Mouse (Mus musculus) testis, adult 2 months (tissue): Measurements from ENCODE around the gene Urb1. TPM values are rescaled to one million over a fixed set of nuclear protein-coding genes. Genes with fewer than 3 reads are reported as not detected.

Experiments
- H3K27ac ChIP-seq: fragments of 200-500 bp; 2 replicates; pipeline ENCODE4 v1.5.1; 2012; ENCODE audit warnings: low read depth, low read length; ENCODE audit not compliant: control insufficient read depth, insufficient read depth
- H3K27me3 ChIP-seq: fragments of 200-500 bp; 2 replicates; pipeline ENCODE4 v1.6.1; 2012; ENCODE audit warnings: mild to moderate bottlenecking, low read length, moderate library complexity; ENCODE audit not compliant: control insufficient read depth, insufficient read depth
- H3K36me3 ChIP-seq: fragments of 200-500 bp; 2 replicates; pipeline ENCODE4 v1.6.1; 2012; ENCODE audit warnings: mild to moderate bottlenecking, low read length; ENCODE audit not compliant: control insufficient read depth, insufficient read depth
- H3K4me1 ChIP-seq: fragments of 200-500 bp; 2 replicates; pipeline ENCODE4 v1.6.1; 2012; ENCODE audit warnings: low read length; ENCODE audit not compliant: control insufficient read depth, insufficient read depth
- H3K4me3 ChIP-seq: fragments of 200-500 bp; 2 replicates; pipeline ENCODE4 v1.5.1; 2012; ENCODE audit warnings: low read depth, mild to moderate bottlenecking, low read length, moderate library complexity, mixed read lengths; ENCODE audit not compliant: control insufficient read depth
- CTCF ChIP-seq: fragments of 200-500 bp; IDR thresholded peaks from 2 replicates; pipeline ENCODE4 v1.5.1; 2012; ENCODE audit warnings: low read depth, mild to moderate bottlenecking, inconsistent platforms, low read length, moderate library complexity; ENCODE audit not compliant: control insufficient read depth, insufficient read depth, insufficient replicate concordance
- POLR2A ChIP-seq: fragments of 200-500 bp; IDR thresholded peaks from 2 replicates; pipeline ENCODE4 v1.6.1; 2012; ENCODE audit warnings: low read depth, mild to moderate bottlenecking, inconsistent platforms, low read length, moderate library complexity; ENCODE audit not compliant: control insufficient read depth
- polyA plus RNA-seq: library from polyadenylated mRNA; depleted of rRNA; stranded (reverse); fragments of >200 nt; gene quantifications from 2 replicates; pipeline ENCODE4 v1.2.3, GENCODE M21; 2012

Urb1 gene
- polyA plus RNA-seq, 1 experiment = 21.1 TPM

DNA sequence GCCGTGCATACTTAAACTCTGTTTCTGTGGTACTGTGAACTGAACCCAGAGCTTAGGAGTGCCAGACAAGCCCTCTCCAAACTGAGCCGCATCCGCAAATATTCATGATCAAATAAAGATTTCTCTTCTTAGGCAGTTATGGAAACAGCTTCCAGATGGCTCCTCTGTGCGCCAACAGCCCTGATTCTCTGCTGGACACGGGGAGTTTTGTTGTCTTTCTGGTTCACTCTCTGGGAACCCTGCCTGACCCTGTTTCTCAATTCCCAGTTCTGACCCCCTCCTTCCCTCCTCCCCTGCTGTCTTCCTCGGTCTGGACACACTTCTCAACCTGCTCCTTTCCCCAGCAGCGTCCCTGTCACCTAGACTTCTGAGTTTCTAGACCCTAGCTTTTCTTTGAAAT, 12.8 kb upstream of the Urb1 start:
- H3K36me3 ChIP-seq = no peaks in the 10 kb centered on the region
- no peaks in the 10 kb centered on the region for H3K27me3 ChIP-seq
- H3K4me3 ChIP-seq = no peak overlapping the region
- no peak for TF ChIP-seq CTCF
- TF ChIP-seq POLR2A = no peak
- no peak overlapping the region for H3K27ac ChIP-seq
- peaks cover 2% of the 10 kb centered on the region; the same call in 1 of the 2 replicates for H3K4me1 ChIP-seq

DNA sequence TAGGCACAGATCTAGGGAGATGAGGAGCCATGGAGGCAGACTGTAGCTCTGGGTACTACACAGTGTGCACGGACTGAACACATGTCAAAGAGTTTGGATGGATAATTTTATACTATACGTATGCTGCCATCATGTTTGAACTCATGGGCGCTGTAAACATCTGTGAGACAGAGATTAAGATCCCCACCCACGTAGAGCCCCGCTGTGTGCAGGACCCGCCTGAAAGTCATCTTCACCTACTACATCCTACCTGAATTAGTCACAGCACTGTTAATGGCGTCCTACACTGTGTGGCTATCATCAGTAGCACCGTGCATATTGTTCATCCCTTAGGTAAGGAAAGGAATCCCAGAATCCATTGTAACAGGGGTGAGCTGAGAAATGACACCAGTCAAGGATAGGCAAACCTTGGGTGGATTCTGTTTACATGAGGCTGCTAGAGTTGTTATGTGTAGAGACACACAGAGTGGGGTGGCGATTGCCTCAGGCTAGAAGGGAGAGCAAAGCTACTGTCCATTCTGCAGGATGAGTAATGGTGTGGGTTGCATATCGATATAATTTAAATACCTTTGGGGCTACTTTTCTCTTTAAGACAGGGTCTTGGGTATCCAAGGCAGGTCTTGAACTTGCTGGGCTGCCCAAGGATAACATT, 12.2 kb upstream of the Urb1 start:
- Histone ChIP-seq H3K36me3 (no peaks in the 10 kb centered on the region), H3K4me3 (no peak overlapping the region), H3K4me1 (peaks cover 2% of the 10 kb centered on the region; the same call in 1 of the 2 replicates), H3K27me3 (no peaks in the 10 kb centered on the region), H3K27ac (no peak overlapping the region)
- TF ChIP-seq POLR2A = no peak
- TF ChIP-seq CTCF = no peak

DNA sequence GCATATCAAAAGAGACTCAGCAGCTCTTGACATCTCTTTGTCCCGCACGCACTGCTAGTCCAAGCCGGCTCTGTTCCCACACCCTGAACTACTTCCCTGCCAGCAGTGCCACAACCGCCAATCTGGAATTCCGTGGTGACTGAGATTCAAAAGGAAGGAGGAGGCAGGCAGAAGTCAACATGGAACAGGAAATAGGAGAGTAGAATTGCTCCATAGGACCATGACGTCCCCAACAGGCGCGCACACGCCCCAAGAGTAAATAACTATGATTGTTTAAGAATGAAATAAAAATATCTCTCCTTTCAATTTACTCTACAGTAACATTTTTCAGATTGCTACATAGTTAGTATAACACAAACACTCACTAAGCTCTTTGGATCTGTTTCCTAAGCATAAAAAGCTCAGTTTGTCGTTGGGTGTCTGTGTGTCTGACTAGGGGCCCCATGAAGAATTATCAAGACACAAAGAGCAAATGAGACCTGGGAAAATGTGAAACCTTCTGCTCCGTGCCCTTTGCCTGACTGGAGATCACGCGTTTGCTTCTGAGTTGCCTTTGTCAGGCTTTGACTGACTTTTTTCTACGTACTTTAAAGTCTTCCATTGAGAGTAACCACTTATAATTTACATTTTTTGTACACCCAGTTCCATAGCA, 11.0 kb upstream of the Urb1 start:
- H3K27ac ChIP-seq = no peak overlapping the region
- TF ChIP-seq POLR2A (no peak), CTCF (no peak)

DNA sequence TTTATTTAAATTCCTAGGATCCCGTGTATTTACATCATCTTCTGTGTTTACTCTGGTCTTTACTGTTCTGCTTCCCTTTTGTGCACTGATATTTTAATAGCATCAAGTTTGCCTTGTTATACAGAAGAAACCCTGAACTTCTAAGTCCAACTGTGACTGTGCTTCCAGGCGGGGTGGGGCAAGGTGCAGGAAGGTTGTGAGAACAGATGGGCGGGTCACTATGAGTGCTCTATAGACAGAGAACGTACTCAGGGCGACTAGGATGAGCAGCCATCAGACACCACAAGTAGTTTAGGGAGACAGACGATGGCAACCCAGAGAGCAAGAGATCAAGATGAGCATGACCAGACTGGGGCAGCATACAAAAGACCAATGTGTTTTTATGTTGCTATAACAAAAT, 10.1 kb upstream of the Urb1 start:
- H3K27me3 ChIP-seq = no peaks in the 10 kb centered on the region
- no peak overlapping the region for H3K27ac ChIP-seq
- TF ChIP-seq CTCF (no peak), POLR2A (no peak)

More for the DNA sequence above, 11.0 kb upstream of the Urb1 start:
- Histone ChIP-seq H3K27me3 (no peaks in the 10 kb centered on the region), H3K4me1 (peaks cover 2% of the 10 kb centered on the region; the same call in 1 of the 2 replicates), H3K36me3 (no peaks in the 10 kb centered on the region), H3K4me3 (no peak overlapping the region)

DNA sequence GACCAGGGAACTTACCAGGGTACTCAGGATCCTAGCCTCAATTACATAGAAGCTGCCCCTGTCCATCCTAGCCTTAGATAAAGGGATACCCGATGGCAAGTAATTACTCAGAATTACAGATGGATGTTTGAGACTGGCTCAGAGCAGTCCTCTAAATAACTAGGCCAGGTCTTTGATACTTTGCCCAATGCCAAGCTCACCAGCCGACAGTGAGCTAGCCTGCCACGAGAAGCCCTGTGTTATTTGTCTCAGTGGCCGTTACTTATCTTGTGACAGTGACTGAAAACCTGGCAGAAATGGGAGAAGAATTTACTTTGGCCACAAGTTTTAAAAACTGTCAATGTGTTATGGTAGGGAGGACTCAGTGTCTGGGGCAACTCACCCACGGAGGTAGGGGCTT, 1.9 kb upstream of the Urb1 start:
- H3K27ac ChIP-seq = no peak overlapping the region
- peaks cover 3% of the 10 kb centered on the region for H3K4me1 ChIP-seq
- no peak for TF ChIP-seq POLR2A
- TF ChIP-seq CTCF = no peak
- no peaks in the 10 kb centered on the region for H3K36me3 ChIP-seq
- H3K27me3 ChIP-seq = no peaks in the 10 kb centered on the region
- H3K4me3 ChIP-seq = no peak overlapping the region

More for the DNA sequence above, 10.1 kb upstream of the Urb1 start:
- peaks cover 2% of the 10 kb centered on the region; the same call in 1 of the 2 replicates for H3K4me1 ChIP-seq
- H3K36me3 ChIP-seq = no peaks in the 10 kb centered on the region
- no peak overlapping the region for H3K4me3 ChIP-seq

DNA sequence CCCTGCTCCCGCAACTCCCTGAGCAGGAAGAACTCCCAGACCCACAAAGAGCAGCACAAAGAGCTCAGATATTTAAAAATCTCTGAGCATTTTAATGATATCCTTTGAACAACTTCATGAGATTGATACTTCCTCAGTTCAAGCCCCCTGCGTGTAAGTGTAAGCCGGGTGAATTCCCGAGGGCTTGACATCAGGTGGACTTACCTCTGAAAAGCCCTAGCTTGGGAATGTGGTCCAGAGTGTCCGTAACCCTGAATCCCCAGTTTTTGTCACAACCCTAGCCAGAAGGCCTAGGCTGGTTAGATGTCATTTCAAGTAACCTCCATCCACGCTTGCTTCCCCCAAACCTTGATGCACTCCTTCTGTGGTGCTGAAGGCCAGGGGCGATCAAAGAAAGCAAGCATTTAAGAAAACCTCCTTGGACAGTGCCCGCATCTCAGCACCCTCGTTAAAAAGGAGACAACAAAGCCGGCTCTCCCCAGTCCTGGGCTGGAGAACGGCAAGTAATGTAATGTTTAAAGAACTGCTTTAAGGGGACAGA, 573 bp upstream of the Urb1 start:
- Histone ChIP-seq H3K36me3 (no peaks in the 10 kb centered on the region), H3K27ac (no peak overlapping the region), H3K4me1 (peaks cover 3% of the 10 kb centered on the region), H3K4me3 (peak overlapping the region; percentile 97), H3K27me3 (no peaks in the 10 kb centered on the region)
- no peak for TF ChIP-seq POLR2A
- no peak for TF ChIP-seq CTCF

DNA sequence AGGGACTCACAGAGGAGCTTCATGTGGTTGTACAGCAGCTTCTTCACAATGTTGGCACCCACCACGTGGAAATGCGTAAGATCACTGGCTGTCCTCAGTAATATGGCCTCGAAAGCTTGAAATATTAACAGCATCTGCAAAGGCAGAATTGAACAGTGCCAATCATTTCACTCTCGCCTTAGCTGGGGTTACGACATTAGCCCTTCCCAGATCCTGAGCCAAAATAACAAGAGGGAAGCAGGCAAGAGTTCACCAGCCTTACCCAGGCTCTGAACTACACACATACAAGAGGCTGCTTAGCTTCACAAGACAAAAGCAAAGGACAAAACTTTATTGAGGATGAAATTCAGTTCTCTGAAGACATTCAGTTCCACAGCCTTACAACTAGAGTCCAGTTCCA, 5.7 kb downstream of the Urb1 start:
- Histone ChIP-seq H3K4me3 (no peak overlapping the region), H3K27me3 (no peaks in the 10 kb centered on the region), H3K36me3 (peaks cover 1% of the 10 kb centered on the region; the same call in 1 of the 2 replicates), H3K27ac (no peak overlapping the region), H3K4me1 (no peaks in the 10 kb centered on the region)
- no peak for TF ChIP-seq CTCF
- no peak for TF ChIP-seq POLR2A
